Comparison of ENCODE assay signal across 8 mouse cellular contexts in the genomic region with DNA sequence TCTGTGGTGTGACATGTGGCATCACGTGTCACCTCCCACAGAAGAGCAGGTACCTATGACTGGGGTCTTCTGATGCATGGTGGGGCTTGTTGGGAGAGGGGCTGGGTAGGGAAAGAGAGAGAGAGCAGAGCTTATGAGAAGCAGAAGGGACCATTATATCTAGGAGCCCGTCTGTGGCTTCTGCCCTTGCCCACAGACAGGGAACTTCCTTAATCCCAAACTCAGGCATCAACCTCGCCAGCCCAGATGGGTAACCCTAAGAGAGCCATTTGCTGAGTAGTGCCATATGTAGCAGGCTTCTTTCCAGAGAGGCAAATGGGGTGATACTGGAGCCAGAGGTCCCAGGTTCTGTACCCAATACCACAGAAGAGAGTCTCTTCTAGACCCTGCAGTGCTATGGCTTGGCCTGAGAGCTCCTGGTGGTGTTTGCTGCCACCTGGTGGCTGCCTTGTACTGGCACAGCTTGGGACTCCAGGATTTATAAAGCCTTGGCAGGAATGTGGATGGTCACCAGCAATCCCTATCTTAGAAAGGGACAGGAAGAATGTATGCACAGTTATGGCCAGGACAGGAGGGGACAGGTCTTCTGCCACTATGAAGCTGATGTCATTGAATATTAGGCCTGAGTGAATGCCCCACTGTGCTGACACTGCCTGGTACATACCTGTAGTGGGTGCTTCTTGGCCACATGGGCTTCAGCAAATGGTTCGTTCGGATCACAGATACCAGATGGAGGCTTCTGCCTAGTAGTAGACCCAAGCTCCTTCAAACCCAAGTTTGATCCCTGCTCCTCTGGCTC. TPM values are rescaled to one million over a fixed set of nuclear protein-coding genes. Genes with fewer than 3 reads are reported as not detected.
DNase-seq lines count a peak whose midpoint lies in the region; ATAC-seq and TF ChIP-seq lines count a peak whose summit lies in the region.

No protein-coding gene starts in this region.

- no peak overlapping the region for H3K4me3 ChIP-seq in hindbrain, postnatal 0 days (ENCODE audit: low read length)

- DNase-seq in adipocyte (ENCODE audit: low spot score) = peak; percentile 81
- peak; percentile 36 to 53 for DNase-seq in gastrocnemius, adult 8-10 months (ENCODE audit: low spot score in 2 of 2)
- DNase-seq in hindbrain, postnatal 0 days (ENCODE audit: low spot score) = peak; percentile 93
- DNase-seq in left cerebral cortex, adult 11 months (ENCODE audit: low spot score) = peak; percentile 68
- peak; percentile 83 for DNase-seq in lung, postnatal 36 days
- peak; percentile 78 for DNase-seq in right cerebral cortex, adult 18-20 months
- peak; percentile 40 for DNase-seq in urinary bladder, postnatal 10 days (ENCODE audit: low spot score)

- no peak overlapping the region for H3K9ac ChIP-seq in hindbrain, postnatal 0 days (replicated peaks; ENCODE audit: low read length)

- no peaks in the 10 kb centered on the region for H3K9me3 ChIP-seq in hindbrain, postnatal 0 days (ENCODE audit: low read length)

- TF ChIP-seq CTCF in hindbrain, postnatal 0 days (IDR thresholded peaks at IDR 0.05; ENCODE audit: low read depth) = peak; percentile 99

- H3K4me1 ChIP-seq in hindbrain, postnatal 0 days (ENCODE audit: insufficient read depth, low read length) = no peaks in the 10 kb centered on the region

- H3K4me2 ChIP-seq in hindbrain, postnatal 0 days (ENCODE audit: low read depth, low read length) = no peak overlapping the region

- no peak overlapping the region for H3K27ac ChIP-seq in hindbrain, postnatal 0 days

- no peaks in the 10 kb centered on the region for H3K36me3 ChIP-seq in hindbrain, postnatal 0 days (ENCODE audit: insufficient read depth, low read length)

- WGBS in hindbrain, postnatal 0 days = 83% methylated on average over 5 of the region's 5 CpGs

- H3K27me3 ChIP-seq in hindbrain, postnatal 0 days (ENCODE audit: insufficient read depth, low read length) = no peaks in the 10 kb centered on the region

- ATAC-seq in common myeloid progenitor, adult 5-6 weeks (replicated peaks; ENCODE audit: low read depth, poor library complexity, severe bottlenecking) = peak; percentile 85
- ATAC-seq in hindbrain, postnatal 0 days = peak; percentile 90

RNA-seq across cellular contexts. Expression of gene Ambp, which starts 35.8 kb away (rescaled TPM):
- not detected in 2 replicates for total RNA-seq in common myeloid progenitor, adult 5-6 weeks (2017)
- not detected for total RNA-seq in gastrocnemius, adult 8-10 months (2022)
- total RNA-seq in hindbrain, postnatal 0 days (2014; rRNA removed) = not detected in 2 replicates
- not detected in 2 replicates for polyA plus RNA-seq in hindbrain, postnatal 0 days (2015; fragmentation: Nextera tagmentation; extraction: Ambion mirVana)

RNA-seq across cellular contexts. Expression of gene Kif12, which starts 53.1 kb away (rescaled TPM):
- not detected in 2 replicates for total RNA-seq in common myeloid progenitor, adult 5-6 weeks (2017)
- not detected for total RNA-seq in gastrocnemius, adult 8-10 months (2022)
- total RNA-seq in hindbrain, postnatal 0 days (2014; rRNA removed) = 0.18 and 0.47 TPM in 2 replicates
- 0.10 and 0.39 TPM in 2 replicates for polyA plus RNA-seq in hindbrain, postnatal 0 days (2015; fragmentation: Nextera tagmentation; extraction: Ambion mirVana)

Comparison
In these comparisons a context has a peak if more than half of its experiments do, and no peak if none do; other contexts are left out.
1. DNase-seq: peak in every context shown above with its lines; median percentile 93 in hindbrain, postnatal 0 days; 83 in lung, postnatal 36 days; 81 in adipocyte; 78 in right cerebral cortex, adult 18-20 months; 68 in left cerebral cortex, adult 11 months; 44 in gastrocnemius, adult 8-10 months; 40 in urinary bladder, postnatal 10 days.